Mouse (Mus musculus): Measurements from ENCODE around the gene Iqgap2. TPM values are rescaled to one million over a fixed set of nuclear protein-coding genes. Genes with fewer than 3 reads are reported as not detected.

Iqgap2 gene
- total RNA-seq (2021) (100 to 1,000 TPM; 107 to 186 TPM), polyA plus RNA-seq (2012; rRNA removed) (9.0 and 9.5 TPM in 2 replicates)
- long read RNA-seq, full-length matches to known transcripts, result 8 of 22 reads
- long read RNA-seq, partial matches to known transcripts, result 14 of 22 reads
- long read RNA-seq, other reads (novel, unspliced or antisense), result 0 of 22 reads

- no peak for DNase-seq
These were observed at the start of gene Iqgap2 for GRCm38 (mm10) chr13:95891491-95891925. Gene Iqgap2, minus strand, starts transcription at chr13:95891922.

GRCm38 (mm10) chr13:95940811-95941210 lies 49.1 kb upstream of the Iqgap2 start:
- no peak for DNase-seq

GRCm38 (mm10) chr13:95924201-95924621 lies 32.5 kb upstream of the Iqgap2 start:
- DNase-seq, result peak; percentile 55

- peak; percentile 55 for DNase-seq
These were observed 30.9 kb upstream of the Iqgap2 start for GRCm38 (mm10) chr13:95922626-95923025.

GRCm38 (mm10) chr13:95918624-95919284 lies 27.0 kb upstream of the Iqgap2 start:
- peak; percentile 29 for DNase-seq

- DNase-seq, result no peak
These were observed 21.3 kb upstream of the Iqgap2 start for GRCm38 (mm10) chr13:95913046-95913406.

GRCm38 (mm10) chr13:95912157-95913045 lies 20.7 kb upstream of the Iqgap2 start:
- DNase-seq, result peak; percentile 53

GRCm38 (mm10) chr13:95910270-95910669 lies 18.5 kb upstream of the Iqgap2 start:
- no peak for DNase-seq

- DNase-seq, result no peak
These were observed 17.5 kb upstream of the Iqgap2 start for GRCm38 (mm10) chr13:95909244-95909643.

- DNase-seq, result no peak
These were observed 11.0 kb upstream of the Iqgap2 start for GRCm38 (mm10) chr13:95902696-95903095.

- DNase-seq, result no peak
These were observed 8.3 kb upstream of the Iqgap2 start for GRCm38 (mm10) chr13:95899885-95900650.

- DNase-seq, result peak; percentile 51
These were observed 4.8 kb upstream of the Iqgap2 start for GRCm38 (mm10) chr13:95896501-95896900.

- no peak for DNase-seq
These were observed 1.4 kb upstream of the Iqgap2 start for GRCm38 (mm10) chr13:95893166-95893565.

- peak; percentile 36 for DNase-seq
These were observed 956 bp upstream of the Iqgap2 start for GRCm38 (mm10) chr13:95892611-95893145.

- DNase-seq, result peak; percentile 91
These were observed 346 bp upstream of the Iqgap2 start for GRCm38 (mm10) chr13:95891926-95892610.

- peak; percentile 85 for DNase-seq
These were observed 761 bp downstream of the Iqgap2 start for GRCm38 (mm10) chr13:95890851-95891471.

GRCm38 (mm10) chr13:95889981-95890545 lies 1.7 kb downstream of the Iqgap2 start:
- DNase-seq, result peak; percentile 83

- DNase-seq, result no peak
These were observed 2.4 kb downstream of the Iqgap2 start for GRCm38 (mm10) chr13:95889366-95889765.

GRCm38 (mm10) chr13:95888621-95889020 lies 3.1 kb downstream of the Iqgap2 start:
- no peak for DNase-seq

GRCm38 (mm10) chr13:95888170-95888569 lies 3.6 kb downstream of the Iqgap2 start:
- DNase-seq, result peak; percentile 52
